8 mouse cellular contexts compared by ENCODE assay signal in the genomic region with DNA sequence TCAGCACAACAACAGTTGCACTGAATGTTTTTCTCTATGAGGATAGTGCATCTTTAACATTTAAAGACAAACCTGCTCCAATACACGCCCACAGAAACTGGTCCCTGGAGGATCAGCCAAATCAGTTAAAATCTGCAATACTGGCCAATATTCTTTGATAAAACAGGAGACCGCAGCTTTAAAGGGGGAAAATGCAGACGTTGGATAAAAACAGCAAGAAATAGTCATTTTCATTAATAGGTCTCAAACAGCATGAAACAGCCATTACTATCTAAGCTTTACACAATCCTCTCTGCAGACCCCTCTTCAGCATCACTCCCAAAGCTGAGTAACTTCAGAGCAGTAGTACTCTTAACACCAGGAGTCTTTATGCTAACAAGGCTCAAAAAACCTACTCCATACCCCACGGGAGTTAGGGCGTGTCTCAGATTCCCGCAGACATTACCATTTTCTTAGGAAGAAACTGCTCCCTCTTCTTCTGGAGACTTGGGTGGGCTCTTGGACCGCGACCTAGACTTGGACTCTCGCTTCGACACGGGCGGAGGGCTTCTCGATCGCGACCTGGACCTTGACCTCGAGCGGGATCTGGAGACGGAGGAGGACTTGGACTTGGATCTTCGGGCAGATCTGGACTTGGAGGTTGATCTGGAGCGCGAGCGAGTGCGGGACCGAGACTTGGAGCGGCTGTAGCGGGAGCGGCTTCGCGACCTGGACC. TPM values are rescaled to one million over a fixed set of nuclear protein-coding genes. Genes with fewer than 3 reads are reported as not detected.
DNase-seq lines count a peak whose midpoint lies in the region; ATAC-seq and TF ChIP-seq lines count a peak whose summit lies in the region.

No protein-coding gene starts in this region.

- H3K36me3 ChIP-seq in heart, embryonic 11.5 days (ENCODE audit: control insufficient read depth, insufficient read depth, low read length) = peaks cover 5% of the 10 kb centered on the region
- peaks cover 56% of the 10 kb centered on the region for H3K36me3 ChIP-seq in forebrain, embryonic 10.5 days (replicated peaks)
- peaks cover 29% of the 10 kb centered on the region for H3K36me3 ChIP-seq in small intestine, adult 2 months (ENCODE audit: control insufficient read depth, insufficient read depth, low read length)

- no peaks in the 10 kb centered on the region for H3K9me3 ChIP-seq in heart, embryonic 11.5 days (replicated peaks; ENCODE audit: control insufficient read depth, low read length)
- no peaks in the 10 kb centered on the region for H3K9me3 ChIP-seq in forebrain, embryonic 10.5 days

- no peak; the same call in 1 of the 2 replicates for TF ChIP-seq POLR2A in small intestine, adult 2 months (IDR thresholded peaks at IDR 0.05; ENCODE audit: low read depth, low read length)

- DNase-seq in heart, postnatal 36 days = no peak
- peak; percentile 76 for DNase-seq in ES-CJ7 (ENCODE audit: low read depth, low spot score)
- DNase-seq in forebrain, embryonic 10.5 days (ENCODE audit: extremely low spot score, low spot score) = peak; percentile 52
- DNase-seq in kidney, postnatal 36 days = peak; percentile 64 to 77
- no peak for DNase-seq in adrenal gland, adult 2 months
- DNase-seq in thymus, postnatal 25 days = no peak

- under 1% methylated on average over 29 of the region's 29 CpGs for WGBS in heart, embryonic 11.5 days (ENCODE audit: insufficient replicate concordance)
- WGBS in forebrain, embryonic 10.5 days = 1% methylated on average over 29 of the region's 29 CpGs
- 0% methylated on average over 29 of the region's 29 CpGs for WGBS in small intestine, adult 2 months

- peaks cover 16% of the 10 kb centered on the region for H3K4me1 ChIP-seq in heart, embryonic 11.5 days (ENCODE audit: control insufficient read depth, insufficient read depth, low read length)
- peaks cover 31% of the 10 kb centered on the region for H3K4me1 ChIP-seq in forebrain, embryonic 10.5 days
- H3K4me1 ChIP-seq in small intestine, adult 2 months (ENCODE audit: control insufficient read depth, insufficient read depth, insufficient read length, low read length) = 0 out of 2 replicates have a peak, but pooled peaks cover 4% of the 10 kb centered on the region

- ATAC-seq in heart, embryonic 11.5 days (replicated peaks; ENCODE audit: insufficient number of reproducible peaks, low FRiP score, low TSS enrichment) = no peak

- peak overlapping the region; percentile 90 for H3K4me3 ChIP-seq in heart, embryonic 11.5 days (ENCODE audit: low read depth, low read length)
- H3K4me3 ChIP-seq in forebrain, embryonic 10.5 days = peak overlapping the region; percentile 97
- peak overlapping the region; percentile 87 for H3K4me3 ChIP-seq in small intestine, adult 2 months (ENCODE audit: low read depth, low read length)

- no peaks in the 10 kb centered on the region for H3K27me3 ChIP-seq in heart, embryonic 11.5 days (ENCODE audit: control insufficient read depth, insufficient read depth, low read length)
- no peaks in the 10 kb centered on the region for H3K27me3 ChIP-seq in forebrain, embryonic 10.5 days (ENCODE audit: poor library complexity, severe bottlenecking)
- H3K27me3 ChIP-seq in small intestine, adult 2 months (ENCODE audit: control insufficient read depth, insufficient read depth, low read length) = no peaks in the 10 kb centered on the region

- H3K9ac ChIP-seq in heart, embryonic 11.5 days (ENCODE audit: low read depth, low read length) = peak overlapping the region; percentile 98

- H3K4me2 ChIP-seq in heart, embryonic 11.5 days = peak overlapping the region; percentile 78

- intact Hi-C loops in heart, postnatal 36 days (cut with DNase I) = loop anchor here (1.0 to 5.0 kb wide), 2 partner anchors 8 to 39 kb away; partner anchors contain the start of genes Jmjd6 and Mettl23

- H3K27ac ChIP-seq in heart, embryonic 11.5 days (ENCODE audit: low read depth, low read length) = peak overlapping the region; percentile 100
- H3K27ac ChIP-seq in forebrain, embryonic 10.5 days = peak overlapping the region; percentile 100
- H3K27ac ChIP-seq in small intestine, adult 2 months (ENCODE audit: insufficient read depth, low read depth, low read length) = peak overlapping the region; percentile 99

- no peak for TF ChIP-seq CTCF in small intestine, adult 2 months (IDR thresholded peaks at IDR 0.05; ENCODE audit: extremely low read depth, insufficient read length, insufficient replicate concordance, low read depth, low read length)

RNA-seq across cellular contexts. Expression of gene Mfsd11, which starts 0.5 kb away (rescaled TPM):
- 29.3 and 35.8 TPM in 2 replicates for polyA plus RNA-seq in heart, embryonic 11.5 days (2014; fragmentation: Nextera tagmentation; extraction: Ambion mirVana)
- 10 to 100 TPM; 30.3 to 33.5 TPM for total RNA-seq in heart, postnatal 36 days (2021)
- polyA plus RNA-seq in forebrain, embryonic 10.5 days (2016; fragmentation: Nextera tagmentation; extraction: Ambion mirVana) = 18.9 and 24.7 TPM in 2 replicates
- 15.2 and 27.0 TPM in 2 replicates for polyA plus RNA-seq in small intestine, adult 2 months (2012; rRNA removed)
- total RNA-seq in adrenal gland, adult 2 months (2021) = 10 to 100 TPM; 31.3 to 43.6 TPM
- 36.8 and 48.1 TPM in 2 replicates for polyA plus RNA-seq in adrenal gland, adult 2 months (2012; rRNA removed)

RNA-seq across cellular contexts. Expression of gene Srsf2, which starts 1.2 kb away (rescaled TPM):
- 577 and 621 TPM in 2 replicates for polyA plus RNA-seq in heart, embryonic 11.5 days (2014; fragmentation: Nextera tagmentation; extraction: Ambion mirVana)
- total RNA-seq in heart, postnatal 36 days (2021) = 100 to 1,000 TPM in 1 of 2 experiments, 10 to 100 TPM in 1; 94.5 to 116 TPM
- polyA plus RNA-seq in forebrain, embryonic 10.5 days (2016; fragmentation: Nextera tagmentation; extraction: Ambion mirVana) = 901 and 914 TPM in 2 replicates
- polyA plus RNA-seq in small intestine, adult 2 months (2012; rRNA removed) = 352 and 658 TPM in 2 replicates
- 100 to 1,000 TPM; 223 to 256 TPM for total RNA-seq in adrenal gland, adult 2 months (2021)
- polyA plus RNA-seq in adrenal gland, adult 2 months (2012; rRNA removed) = 693 and 1,121 TPM in 2 replicates

RNA-seq across cellular contexts. Expression of gene Jmjd6, which starts 8.5 kb away (rescaled TPM):
- 83.2 and 89.0 TPM in 2 replicates for polyA plus RNA-seq in heart, embryonic 11.5 days (2014; fragmentation: Nextera tagmentation; extraction: Ambion mirVana)
- 10 to 100 TPM; 29.5 to 34.9 TPM for total RNA-seq in heart, postnatal 36 days (2021)
- polyA plus RNA-seq in forebrain, embryonic 10.5 days (2016; fragmentation: Nextera tagmentation; extraction: Ambion mirVana) = 91.1 and 106 TPM in 2 replicates
- polyA plus RNA-seq in small intestine, adult 2 months (2012; rRNA removed) = 21.7 and 24.2 TPM in 2 replicates
- 10 to 100 TPM; 30.6 to 50.7 TPM for total RNA-seq in adrenal gland, adult 2 months (2021)
- 17.3 and 18.8 TPM in 2 replicates for polyA plus RNA-seq in adrenal gland, adult 2 months (2012; rRNA removed)

RNA-seq across cellular contexts. Expression of gene Mettl23, which starts 8.7 kb away (rescaled TPM):
- polyA plus RNA-seq in heart, embryonic 11.5 days (2014; fragmentation: Nextera tagmentation; extraction: Ambion mirVana) = 58.5 and 60.4 TPM in 2 replicates
- 10 to 100 TPM; 40.0 to 41.1 TPM for total RNA-seq in heart, postnatal 36 days (2021)
- polyA plus RNA-seq in forebrain, embryonic 10.5 days (2016; fragmentation: Nextera tagmentation; extraction: Ambion mirVana) = 64.3 and 66.5 TPM in 2 replicates
- polyA plus RNA-seq in small intestine, adult 2 months (2012; rRNA removed) = 10.3 and 11.6 TPM in 2 replicates
- total RNA-seq in adrenal gland, adult 2 months (2021) = 10 to 100 TPM; 22.5 to 35.2 TPM
- polyA plus RNA-seq in adrenal gland, adult 2 months (2012; rRNA removed) = 25.9 and 26.6 TPM in 2 replicates

RNA-seq across cellular contexts. Expression of gene Mxra7, which starts 23.9 kb away (rescaled TPM):
- 15.9 and 16.1 TPM in 2 replicates for polyA plus RNA-seq in heart, embryonic 11.5 days (2014; fragmentation: Nextera tagmentation; extraction: Ambion mirVana)
- total RNA-seq in heart, postnatal 36 days (2021) = 10 to 100 TPM; 18.1 to 21.1 TPM
- 16.5 and 18.2 TPM in 2 replicates for polyA plus RNA-seq in forebrain, embryonic 10.5 days (2016; fragmentation: Nextera tagmentation; extraction: Ambion mirVana)
- 31.6 and 36.2 TPM in 2 replicates for polyA plus RNA-seq in small intestine, adult 2 months (2012; rRNA removed)
- 10 to 100 TPM; 37.2 to 78.7 TPM for total RNA-seq in adrenal gland, adult 2 months (2021)
- polyA plus RNA-seq in adrenal gland, adult 2 months (2012; rRNA removed) = 282 and 392 TPM in 2 replicates

Comparison
In these comparisons a context has a peak if more than half of its experiments do, and no peak if none do; other contexts are left out.
1. DNase-seq: peak in ES-CJ7 (single experiment), forebrain, embryonic 10.5 days (single experiment) and kidney, postnatal 36 days (2 of 2); none in heart, postnatal 36 days (0 of 2), adrenal gland, adult 2 months (single experiment) and thymus, postnatal 25 days (single experiment).
2. Peak in every context shown above with its lines, with median percentiles within 50 percentile points of each other: H3K27ac ChIP-seq and H3K4me3 ChIP-seq.